Mouse (Mus musculus) layer of hippocampus, postnatal 10 days (tissue): Measurements from ENCODE around the gene Kalrn. TPM values are rescaled to one million over a fixed set of nuclear protein-coding genes. Genes with fewer than 3 reads are reported as not detected.

Experiments used
- DNase-seq, 2 experiments: peaks; one replicate each; pipeline ENCODE4 v3.0.0; 2021; ENCODE audit warnings: low spot score in 2 of 2
- total RNA-seq, 2 experiments: library from RNA; stranded (reverse); gene quantifications; 2 replicates each; pipeline ENCODE4 v1.2.3; 2021

The Kalrn gene
- total RNA-seq, 2 experiments from 2014 or later = 312 to 341 TPM

DNA sequence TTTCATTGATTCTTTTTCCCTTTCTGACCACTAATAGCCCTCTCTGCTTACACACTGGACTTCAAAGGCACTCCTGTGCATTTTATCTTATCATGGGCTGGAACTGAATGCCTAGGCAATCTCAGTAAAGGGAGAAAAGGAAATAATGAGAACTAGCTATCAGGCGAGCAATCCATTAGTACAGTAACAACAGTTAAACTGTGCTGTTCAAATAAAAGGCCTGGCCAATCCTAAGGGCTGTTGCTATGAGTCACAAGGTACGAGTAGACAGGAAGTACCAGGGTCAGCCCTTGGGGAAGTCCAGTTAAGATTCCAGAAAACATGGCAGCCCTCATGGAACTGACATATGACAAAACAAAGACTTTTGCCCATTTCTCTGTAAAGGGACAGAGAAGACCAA, 302.7 kb downstream of the Kalrn start:
- no peak for DNase-seq

DNA sequence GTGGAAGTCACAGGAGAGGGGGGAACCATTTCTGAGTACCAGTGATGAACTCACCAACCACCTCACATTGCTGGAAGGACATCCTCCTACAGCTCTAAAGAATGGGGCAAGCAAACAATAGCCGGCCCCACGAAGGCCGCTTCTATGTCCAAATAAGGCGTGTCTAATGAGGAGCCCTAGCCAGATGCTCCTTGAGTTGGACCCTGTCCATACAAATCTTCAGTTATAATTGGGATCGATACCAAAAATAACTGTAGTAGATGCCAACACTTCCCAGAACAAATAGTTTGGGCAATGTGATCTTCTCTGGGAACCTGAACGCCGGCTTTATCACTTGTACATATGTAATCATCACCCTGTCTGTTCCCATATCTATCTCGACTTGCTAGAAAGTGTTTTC, 303.7 kb downstream of the Kalrn start:
- DNase-seq = no peak

DNA sequence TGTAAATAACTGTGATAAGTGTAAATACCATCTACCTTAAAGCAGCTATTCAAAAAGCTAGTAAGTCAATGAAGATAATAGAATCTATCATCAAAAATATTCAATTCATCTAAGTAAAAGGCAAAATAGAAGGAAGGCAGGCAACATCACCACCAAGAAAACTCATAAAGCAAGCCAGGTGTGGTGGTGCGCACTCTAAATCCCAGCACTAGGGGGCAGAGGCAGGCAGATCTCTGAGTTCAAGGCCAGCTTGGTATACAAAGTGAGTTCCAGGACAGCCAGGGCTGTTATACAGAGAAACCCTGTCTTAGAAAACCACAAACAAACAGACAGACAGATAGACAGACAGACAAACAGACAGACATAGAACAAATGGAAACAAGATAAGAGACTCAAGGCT, 305.6 kb downstream of the Kalrn start:
- no peak for DNase-seq

DNA sequence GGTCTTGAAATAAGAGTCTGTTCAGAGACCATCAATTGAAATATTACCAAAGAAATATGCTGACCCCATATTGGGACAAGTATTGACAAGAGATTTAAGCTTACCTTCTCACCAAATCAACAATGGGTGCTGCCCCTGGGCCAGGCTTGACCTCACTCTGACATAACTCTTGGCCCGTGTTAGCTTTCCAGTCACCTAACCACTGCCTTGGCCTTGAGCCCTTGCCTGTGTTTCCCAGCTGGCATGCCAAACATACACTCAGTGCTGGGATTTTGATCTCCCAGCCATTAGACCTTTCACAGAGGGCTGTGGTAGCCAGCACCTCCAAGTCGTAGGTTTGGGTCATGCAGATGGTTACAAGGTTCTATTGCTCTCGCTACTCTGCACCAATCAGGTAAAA, 308.7 kb downstream of the Kalrn start:
- DNase-seq = no peak

DNA sequence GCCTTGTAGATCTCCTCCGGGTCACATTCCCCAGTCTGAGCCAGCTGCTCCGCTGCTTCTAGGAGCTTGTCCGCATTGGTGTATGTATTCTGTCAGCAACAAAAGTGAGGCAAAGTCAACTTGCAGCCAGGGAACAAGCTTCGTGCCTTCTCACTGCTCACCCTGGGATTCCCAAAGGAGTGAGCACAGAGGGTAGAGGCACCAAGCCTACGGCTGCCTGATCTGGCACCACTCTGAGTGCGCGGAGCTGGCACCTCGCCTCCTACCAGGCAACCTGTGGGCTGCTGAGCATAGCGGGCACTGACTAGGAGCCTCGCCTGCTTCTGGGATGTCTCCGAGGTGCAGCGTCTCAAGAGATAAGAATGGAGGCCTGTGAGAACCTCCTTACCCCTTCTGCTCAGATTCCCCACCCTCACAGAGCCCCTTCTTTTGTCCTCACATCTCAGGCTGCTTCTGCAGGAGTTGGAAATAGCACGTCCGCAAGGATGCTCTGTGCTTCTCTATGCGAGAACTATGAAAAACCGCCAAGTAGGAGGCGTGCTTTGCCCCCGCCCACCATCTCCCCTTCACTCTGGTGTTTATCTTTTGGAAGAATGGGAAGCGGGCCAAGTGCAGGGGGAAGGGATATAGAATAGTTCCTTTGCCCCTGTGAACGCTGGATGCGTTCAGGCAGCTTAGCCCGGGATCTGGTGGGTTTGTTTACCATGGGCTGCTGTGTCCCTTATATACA, 310.4 kb downstream of the Kalrn start:
- peak; percentile 57 to 59 for DNase-seq

DNA sequence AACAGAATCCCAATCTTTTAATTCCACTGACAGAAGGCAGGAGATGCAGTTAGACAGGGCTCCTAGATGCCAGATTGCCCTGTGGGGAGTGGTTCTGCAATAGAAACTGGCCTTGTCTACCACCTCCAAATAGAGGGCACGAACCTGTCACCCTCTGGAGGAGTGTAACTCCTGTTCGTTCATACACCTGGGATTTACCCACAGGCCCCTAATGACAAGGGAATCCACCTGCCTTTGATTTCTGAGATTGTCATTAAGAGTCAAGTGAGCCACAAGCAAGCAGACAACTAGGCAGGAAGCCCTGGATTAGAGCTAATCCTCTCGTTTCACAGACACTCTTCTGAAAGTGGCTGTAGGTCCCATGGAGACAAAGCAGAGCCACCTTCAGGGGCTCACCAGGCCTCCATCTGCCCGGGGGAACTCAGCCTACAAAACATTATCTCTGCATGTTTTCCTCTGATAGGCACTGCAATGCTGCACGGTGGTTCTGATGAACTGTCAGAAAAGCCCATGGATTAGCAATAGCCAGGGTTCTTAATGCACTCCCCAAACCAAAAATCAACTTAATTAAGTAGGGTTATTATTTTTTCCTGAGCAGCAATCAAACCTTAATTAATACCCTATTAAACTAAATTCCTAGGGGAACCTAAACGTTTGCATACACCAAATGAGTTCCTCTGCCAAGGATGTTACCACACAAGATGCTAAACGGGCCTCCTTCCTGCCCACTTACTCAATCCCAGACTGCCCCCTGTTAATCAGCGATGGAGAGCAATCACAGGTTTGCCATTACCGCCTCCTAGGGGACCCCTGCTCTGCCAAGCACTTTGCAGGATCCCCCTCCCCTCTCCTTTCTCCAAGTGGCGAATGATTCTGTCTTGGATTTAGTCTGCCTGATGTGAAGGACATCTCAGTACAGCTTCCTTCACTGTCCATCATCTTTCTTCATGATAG, 312.1 kb downstream of the Kalrn start:
- DNase-seq = no peak

DNA sequence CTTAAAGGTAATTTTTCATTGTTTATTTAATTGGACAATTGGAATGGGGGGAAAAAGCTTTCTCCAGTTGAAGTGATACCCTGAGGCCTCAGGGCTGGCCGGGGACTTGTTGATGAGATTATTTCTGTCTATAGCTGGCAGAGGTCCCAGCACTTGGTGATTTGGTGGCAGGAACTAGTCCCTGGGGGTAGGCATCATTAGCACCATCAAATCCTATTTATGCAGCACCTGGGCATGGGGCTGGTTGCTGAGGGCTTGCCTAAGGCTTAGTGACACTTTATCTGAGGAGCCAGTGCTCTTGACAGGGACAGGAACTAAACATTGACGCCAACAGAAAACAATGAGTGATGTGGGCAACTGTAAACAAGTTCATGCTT, 318.7 kb downstream of the Kalrn start:
- DNase-seq = no peak

DNA sequence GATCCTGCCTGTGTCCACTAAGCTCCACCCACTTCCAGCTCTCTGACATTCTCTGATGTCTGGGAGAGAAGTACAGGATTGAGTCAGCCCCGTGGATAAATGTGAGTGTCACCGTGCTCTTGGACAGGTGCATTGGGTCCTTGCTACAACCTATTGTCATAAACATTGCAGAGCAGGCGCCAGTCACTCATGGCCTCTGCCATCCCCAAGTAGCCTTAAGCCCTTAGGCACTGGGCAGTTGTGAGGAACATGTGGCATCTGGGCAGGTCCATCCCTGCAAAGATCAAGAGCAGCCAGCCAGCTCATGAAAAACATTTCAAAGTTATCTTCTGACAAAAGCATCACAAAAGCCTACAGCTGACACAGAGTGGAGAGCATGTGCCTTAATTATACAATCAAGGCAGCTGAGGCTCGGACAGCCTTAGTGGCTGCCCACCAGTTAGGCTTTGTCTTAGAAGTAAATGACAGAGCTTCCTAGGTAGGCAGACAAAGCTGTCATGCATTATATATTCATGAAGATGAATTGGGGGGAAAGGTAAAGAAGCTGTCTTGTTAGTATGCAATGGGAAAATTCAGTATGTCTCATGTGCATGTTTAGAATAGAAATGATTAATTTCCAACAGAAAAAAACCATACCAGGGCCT, 319.2 kb downstream of the Kalrn start:
- no peak for DNase-seq

DNA sequence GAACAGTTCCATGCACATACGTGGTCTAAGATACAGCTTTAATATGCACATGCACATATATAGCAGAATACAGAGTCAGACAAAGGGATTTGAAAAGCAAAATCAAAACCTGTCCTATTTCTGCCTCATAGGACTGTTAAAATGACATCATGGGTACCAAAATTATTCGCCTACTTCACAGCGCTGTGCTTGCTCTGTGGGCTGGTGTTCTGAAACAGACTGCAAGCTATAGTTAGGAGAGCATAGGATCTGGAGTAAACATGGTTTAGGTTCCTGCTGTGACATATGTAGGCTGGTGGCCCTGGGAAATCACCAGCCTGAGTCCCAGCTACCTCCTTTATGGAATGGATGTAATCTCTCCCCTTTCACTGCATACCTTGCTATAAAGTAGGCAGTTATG, 320.7 kb downstream of the Kalrn start:
- DNase-seq = no peak

DNA sequence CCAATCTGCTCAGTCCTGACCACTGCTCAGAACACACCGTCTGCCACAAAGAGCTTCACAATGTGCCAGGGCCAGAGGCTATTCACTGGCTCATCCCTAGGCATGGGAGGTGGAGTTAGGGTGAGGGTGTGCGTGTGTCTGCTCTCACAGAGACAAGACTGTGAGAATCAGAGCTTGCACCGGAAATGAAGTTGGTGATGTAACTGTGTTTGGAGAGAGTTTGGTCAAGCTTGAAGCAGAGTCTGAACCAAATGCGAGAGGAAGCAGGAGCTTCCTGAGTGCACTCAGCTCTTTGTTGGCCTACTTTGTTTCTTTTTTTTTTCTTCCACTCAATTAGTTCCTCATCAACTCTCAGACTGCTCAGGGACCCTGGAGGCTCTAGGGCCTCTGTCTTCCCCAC, 325.1 kb downstream of the Kalrn start:
- no peak for DNase-seq

DNA sequence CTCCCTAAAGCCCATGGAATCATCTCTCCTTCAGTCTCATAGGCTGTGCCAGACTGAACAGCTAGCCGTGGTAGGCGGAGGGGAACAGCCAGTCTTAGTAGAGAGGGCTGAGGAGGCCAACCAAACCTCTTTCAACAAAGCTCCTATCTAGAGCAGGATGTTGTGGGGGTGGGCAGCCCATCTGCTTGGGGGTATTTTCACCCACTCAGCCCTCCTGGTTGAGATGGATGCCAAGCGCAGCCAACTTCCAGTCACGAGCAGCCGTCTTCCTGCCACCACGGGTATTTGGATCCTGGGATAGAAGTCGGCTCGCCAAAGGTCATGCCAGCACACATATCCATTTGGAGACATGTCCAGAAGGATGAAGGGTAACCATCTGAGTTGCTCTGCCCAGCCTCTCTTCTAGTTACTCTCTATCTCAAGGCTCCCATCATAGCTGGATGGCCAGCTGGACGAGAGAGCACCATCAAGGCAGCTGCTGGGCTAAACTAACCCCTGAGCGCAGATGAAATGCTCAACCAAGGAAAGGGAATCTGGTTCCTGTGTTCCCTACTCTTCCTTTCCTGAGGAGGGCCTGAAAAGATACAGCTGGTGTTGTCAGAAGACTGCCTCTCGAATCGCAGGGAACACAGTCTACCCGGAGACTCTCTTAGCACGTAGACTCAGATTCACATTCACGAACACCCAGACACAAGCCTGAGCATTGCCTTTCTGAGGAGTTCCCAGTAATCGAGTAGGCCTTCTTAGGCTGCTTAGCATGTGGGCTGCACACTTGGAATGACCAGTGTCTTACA, 331.2 kb downstream of the Kalrn start:
- peak; percentile 62 to 69 for DNase-seq

DNA sequence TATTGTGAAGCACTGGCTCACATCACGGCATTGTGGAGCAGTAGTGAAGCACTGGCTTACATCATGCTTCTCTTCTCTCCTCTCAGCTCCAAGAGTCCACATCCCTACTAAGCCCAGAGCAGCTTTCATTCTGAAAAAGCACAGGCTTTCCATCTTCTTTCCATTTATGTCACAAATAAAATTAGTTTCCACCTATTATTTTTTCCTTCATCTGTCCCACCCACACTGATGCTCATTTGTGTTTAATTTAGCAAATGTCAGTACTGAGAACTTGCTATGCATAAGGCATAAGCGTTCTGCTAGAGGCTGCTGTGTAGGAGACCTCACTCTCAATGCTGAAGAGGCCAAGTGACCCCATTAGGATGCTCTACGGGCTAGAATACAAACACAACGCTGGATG, 333.7 kb downstream of the Kalrn start:
- DNase-seq = no peak

DNA sequence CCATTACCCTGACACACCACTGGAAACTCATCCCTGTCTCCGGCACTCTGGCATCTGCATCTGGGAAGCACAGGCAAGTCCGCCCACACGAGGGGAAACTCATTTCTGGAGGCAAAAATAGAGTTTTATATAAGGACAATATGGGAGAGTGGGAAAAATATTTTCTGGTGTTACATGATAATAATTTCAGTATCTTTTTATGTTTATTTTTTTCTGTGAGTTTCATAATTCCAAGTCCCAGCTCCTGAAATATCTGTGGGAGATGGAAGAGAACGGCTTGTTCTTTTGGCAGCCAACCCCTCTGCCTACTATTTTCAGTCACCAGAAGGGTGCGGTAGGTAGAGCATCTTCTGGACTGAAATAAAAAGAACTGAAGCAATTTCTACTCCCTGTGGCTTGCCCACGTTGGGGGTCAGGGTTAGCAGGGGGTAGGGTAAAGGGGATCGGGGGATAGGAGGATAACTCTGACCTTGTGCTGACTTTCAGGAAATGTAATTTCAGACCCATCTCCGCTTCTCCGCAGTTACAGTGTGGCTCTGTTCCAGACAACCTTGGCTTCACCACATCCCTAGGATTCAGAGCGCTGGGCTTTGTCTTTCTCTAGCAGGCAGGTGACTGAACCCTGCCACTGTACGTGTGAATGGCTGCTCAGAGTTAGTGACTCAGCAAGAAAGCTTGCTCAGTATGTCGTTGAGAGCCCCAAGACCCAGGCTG, 336.3 kb downstream of the Kalrn start:
- no peak for DNase-seq

DNA sequence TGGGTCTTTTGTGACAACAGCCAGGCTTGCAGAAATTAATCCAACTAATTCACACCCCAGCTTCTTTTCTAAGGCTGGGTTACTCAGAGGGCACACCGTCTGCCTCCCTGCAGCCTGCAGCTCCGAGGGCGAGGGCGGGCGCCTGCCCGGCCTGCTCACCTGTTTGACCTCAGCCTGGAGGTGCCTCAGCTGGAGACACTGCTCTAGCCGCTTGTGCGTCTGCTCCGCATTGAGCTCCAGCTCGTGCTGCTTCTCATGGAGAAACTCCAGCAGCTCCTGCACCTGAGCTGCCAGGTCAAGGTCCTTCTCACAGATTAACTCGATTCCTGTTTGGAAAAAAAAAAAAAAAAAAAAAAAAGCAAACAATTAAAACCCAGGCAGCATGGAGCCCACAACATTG, 338.2 kb downstream of the Kalrn start:
- no peak for DNase-seq

DNA sequence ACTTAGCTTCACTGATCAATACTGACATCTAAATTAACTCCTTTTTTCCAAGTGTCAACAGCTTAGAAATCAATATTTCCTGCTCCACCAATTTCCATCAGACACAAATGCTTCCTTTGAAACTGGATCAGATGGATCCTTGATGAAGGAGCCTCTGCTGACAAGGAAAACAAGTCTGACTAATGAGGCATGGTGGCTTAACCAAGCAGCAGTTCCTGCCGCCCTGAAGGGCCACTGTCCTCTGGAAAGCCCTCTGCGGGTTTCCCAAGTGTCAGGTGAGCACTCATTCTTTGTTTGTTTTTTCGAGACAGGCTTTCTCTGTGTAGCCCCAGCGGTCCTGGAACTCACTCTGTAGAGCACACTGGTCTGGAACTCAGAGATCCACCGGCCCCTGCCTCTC, 341.4 kb downstream of the Kalrn start:
- DNase-seq = no peak

DNA sequence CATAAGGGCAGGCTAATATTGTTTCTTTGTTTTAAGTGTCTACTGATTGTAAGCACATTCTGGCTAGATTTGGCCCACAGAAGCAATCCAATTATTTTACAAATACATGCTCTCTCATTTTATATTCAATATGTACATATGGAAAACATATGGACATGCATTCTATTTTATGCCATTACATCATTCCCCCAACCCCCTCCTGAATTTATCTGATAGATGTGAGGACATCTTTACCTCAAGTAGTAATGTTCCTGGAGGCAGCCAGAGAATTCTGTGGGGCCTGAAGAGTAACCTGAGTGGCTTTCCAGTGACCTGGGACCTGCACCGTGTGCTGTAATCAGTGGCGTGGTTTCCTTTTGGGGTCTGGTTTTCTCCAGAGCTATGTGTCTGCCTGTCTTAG, 342.2 kb downstream of the Kalrn start:
- no peak for DNase-seq

DNA sequence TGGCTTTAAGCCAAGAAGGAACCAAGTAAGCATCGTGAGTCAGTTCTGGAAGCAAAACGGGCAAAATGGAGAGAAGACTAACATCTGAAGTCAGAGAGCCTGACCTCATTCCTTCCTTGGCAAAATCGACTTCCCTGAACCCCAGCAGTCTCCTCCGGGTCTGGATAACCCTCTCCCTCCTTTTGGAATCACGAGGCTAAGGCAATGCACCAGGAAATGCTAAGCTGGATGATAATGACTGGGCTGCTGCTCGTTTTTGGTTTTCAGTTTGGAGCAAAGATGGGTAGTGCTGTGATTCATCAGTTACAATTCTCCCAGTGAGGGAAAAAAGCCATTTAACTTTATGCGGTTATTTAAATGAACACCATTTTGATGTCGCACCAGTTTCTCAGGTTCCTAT, 344.0 kb downstream of the Kalrn start:
- no peak for DNase-seq

DNA sequence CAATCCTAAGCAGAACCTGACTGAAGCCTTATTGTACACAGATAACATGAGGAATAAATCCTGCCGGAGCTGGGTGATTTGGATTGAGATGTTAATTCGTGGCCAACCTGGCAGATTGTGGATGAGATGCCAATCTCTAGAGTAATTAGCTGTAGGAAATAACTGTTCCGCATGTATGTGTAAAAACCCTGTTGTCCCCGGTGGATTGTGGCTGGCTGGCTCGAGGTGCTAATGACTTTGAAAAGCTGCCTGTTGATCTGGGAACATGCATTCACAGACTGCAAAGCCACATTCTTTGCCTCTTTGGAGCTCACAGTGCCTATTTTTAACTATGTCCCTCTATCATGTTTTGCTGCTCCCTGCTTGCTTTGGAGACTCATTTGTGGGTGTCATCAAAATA, 344.7 kb downstream of the Kalrn start:
- peak; percentile 47 to 60 for DNase-seq

DNA sequence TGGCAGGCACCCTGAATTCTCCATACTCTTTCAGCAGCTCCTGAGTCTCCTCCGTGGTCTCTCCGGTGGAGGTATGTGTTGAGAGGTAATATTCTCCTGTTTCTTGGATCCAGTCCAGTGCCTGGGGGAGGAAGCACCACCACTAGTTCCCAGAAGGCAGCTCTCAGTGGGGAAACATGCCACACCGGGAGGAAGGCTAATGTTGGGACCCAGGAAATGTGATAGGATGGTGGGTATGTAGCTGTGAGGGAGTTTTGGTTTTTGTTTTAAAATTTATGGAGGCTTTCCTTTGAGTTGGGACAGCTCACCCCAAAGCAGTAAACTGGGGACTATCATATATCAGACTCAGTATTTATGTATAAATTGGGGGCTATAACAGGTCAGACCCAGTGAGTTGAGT, 361.2 kb downstream of the Kalrn start:
- DNase-seq = peak in 1 of 2 experiments; percentile 6

DNA sequence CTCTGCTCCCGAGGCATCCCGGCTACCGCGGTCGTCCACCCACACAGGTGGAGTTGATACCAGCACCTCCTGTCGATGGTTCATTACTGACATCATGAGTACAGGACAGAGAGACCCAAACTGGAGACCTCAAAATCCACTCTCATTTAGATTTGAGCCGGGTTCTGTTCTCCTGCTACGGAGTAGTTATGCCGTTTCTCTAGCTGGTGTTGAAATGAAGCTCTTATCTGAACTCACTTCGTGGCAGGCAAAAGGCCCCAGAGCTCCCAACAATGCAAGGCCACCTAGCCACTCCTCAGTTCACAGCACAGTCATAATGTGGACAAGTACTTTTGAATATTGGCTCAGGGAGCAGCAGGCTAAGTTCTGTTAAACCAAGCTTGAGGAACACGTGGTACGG, 362.1 kb downstream of the Kalrn start:
- DNase-seq = peak in 1 of 2 experiments; percentile 2

DNA sequence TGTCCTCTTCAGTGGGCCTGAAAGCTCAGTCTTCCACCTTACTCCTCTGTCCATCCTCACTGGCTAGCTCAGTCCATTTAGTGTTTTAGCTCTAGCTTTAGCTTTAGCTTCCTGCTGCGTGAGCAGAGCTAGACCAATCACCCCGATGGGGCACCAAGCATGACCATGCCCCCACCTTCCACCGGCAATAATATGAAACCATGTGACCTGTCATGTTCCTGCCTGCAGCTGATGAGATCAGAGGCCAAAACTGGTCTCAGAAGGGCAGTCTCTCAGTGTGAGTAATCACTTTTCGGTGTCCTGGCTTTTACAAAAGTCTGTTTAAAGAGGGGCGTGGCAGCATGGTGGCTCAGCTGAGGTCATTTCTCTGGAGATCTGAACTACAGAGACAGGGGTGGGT, 364.6 kb downstream of the Kalrn start:
- DNase-seq = no peak
